Mouse (Mus musculus) leukemia stem cell, adult 10-12 weeks (primary cell): ENCODE measurements around the gene Rhag. TPM values are rescaled to one million over a fixed set of nuclear protein-coding genes. Genes with fewer than 3 reads are reported as not detected.

Experiments
- polyA plus RNA-seq: library from polyadenylated mRNA; stranded (reverse); fragments of >175 nt; gene quantifications from 2 replicates; pipeline ENCODE4 v1.2.3, GENCODE M21; 2012; ENCODE audit warnings: low replicate concordance

Gene Rhag
- polyA plus RNA-seq: 28.1 and 92.5 TPM in 2 replicates

DNA sequence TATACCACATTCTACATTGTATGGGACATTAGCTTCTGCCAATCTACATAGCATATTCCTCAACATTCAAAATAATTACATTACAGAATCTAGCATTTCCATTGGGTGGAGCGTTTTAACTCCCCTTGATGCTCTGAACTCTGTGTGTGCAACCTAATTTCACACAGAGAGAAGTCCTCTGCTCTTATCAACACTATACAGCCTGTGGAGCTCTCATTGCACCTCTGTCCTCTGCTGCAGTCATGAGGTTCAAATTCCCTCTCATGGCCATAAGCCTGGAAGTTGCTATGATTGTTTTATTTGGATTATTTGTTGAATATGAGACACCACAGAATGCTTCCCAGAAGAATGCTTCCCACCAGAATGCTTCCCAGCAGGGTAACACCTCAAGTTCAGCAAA is at the start of gene Rhag:
TSS of gene Rhag (plus strand) at position 193 of the 400 bp plus-strand sequence.

DNA sequence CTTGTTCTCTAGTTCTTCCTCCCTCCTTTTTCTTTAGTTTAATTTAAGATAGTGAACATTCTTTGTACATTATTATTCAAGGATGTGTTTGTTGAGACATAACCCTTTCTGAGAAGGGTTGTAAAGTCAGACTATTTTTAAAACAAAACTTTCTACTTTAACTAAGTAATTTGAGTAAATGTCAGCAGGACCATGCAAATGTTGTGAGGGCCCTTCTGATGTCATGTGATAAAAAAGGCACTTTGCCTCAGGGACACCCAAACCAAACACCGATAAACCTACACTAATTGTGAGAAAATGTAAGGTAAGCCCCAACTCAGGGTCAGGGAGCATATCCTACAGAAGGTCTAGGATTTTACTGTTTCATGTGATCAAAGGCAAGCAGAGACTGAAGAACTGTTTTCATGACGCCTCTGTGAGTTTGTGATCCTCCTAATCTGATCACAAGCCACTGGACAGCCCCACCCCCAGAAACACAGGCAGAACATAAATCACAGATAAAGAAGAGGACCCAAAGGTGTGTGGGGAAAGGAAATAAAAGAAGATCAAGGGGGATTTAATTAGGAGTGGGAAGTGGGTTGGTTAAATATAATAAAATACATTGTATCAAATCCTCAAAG is 3.9 kb upstream of the Rhag start, which contains the start of gene Crisp2:
TSS of gene Crisp2 (minus strand) at position 51 of the 620 bp plus-strand sequence.

DNA sequence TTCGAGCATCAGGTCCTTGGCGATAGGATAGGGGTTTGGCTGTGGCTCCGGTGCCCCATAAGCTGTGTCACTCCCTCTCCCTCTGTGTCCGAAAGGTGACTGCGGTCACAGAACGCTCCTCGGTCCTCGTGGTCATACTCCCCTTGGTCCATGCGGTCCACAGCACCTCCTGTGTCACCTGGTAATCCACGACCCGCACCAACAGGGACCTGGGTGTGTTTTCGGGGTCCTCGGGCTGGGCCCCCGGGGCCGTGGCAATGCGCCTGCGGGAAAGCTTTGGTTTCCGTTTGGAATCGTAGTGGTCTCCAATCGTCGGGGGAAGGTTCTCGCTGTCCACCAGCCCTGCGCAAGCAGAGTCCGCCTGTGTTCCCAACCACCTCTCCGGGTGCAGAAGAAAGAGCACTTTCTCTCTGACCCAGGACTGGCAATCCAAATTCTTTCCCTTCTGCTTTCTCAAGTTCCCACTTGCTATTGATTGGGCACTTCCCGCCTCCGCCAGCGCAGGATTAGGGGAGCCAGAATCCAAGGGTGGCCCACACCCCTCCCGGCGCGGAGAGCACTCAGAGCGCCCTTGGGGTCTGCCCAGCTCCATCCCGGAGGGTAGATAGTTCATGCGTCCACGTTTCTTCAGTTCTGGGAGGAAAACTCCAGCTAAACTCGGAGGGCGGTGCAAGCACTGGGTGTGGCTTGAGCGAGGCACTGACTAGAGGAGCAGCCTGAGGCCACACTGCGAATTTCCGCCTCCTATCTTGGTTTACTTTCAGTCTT is 69.2 kb downstream of the Rhag start, which contains the start of gene 9130008F23Rik:
TSS of gene 9130008F23Rik (minus strand) at position 636 of the 768 bp plus-strand sequence.

Other genes starting within 250 kb of the Rhag start
- not detected in 2 replicates for gene Esp6, start 249.6 kb upstream of the Rhag start, polyA plus RNA-seq
- not detected in 2 replicates for gene Esp4, start 212.5 kb upstream of the Rhag start, polyA plus RNA-seq
- gene Esp3, start 179.1 kb upstream of the Rhag start, polyA plus RNA-seq: not detected in 2 replicates
- gene Esp1, start 84.0 kb upstream of the Rhag start, polyA plus RNA-seq: not detected in 2 replicates
- 0.19 TPM in 1 of 2 replicates, not detected in the other for gene Crisp2, start 4.1 kb upstream of the Rhag start, polyA plus RNA-seq
- 0.41 TPM in 1 of 2 replicates, not detected in the other for gene 9130008F23Rik, start 69.4 kb downstream of the Rhag start, polyA plus RNA-seq
- gene Glyatl3, start 103.2 kb downstream of the Rhag start, polyA plus RNA-seq: not detected in 2 replicates
- gene Mut, start 123.6 kb downstream of the Rhag start, polyA plus RNA-seq: 0.14 and 3.8 TPM in 2 replicates
- 0.32 and 1.3 TPM in 2 replicates for gene Cenpq, start 123.9 kb downstream of the Rhag start, polyA plus RNA-seq